Mouse (Mus musculus): Measurements from ENCODE around the gene Ypel5. TPM values are rescaled to one million over a fixed set of nuclear protein-coding genes. Genes with fewer than 3 reads are reported as not detected.

Ypel5 gene
- total RNA-seq, 2 experiments from 2014 or later: 30.8 to 37.3 TPM

Other genes starting within 250 kb of the Ypel5 start
- under 1 TPM; 0.37 to 0.47 TPM for gene Alk, start 231.8 kb upstream of the Ypel5 start, total RNA-seq (2021)
- 10 to 100 TPM; 27.2 to 35.0 TPM for gene Lbh, start 81.9 kb downstream of the Ypel5 start, total RNA-seq (2021)

Measured in gastrocnemius, postnatal 4 days (tissue).